Comparison of ENCODE assay signal across 9 mouse cellular contexts in the genomic region with DNA sequence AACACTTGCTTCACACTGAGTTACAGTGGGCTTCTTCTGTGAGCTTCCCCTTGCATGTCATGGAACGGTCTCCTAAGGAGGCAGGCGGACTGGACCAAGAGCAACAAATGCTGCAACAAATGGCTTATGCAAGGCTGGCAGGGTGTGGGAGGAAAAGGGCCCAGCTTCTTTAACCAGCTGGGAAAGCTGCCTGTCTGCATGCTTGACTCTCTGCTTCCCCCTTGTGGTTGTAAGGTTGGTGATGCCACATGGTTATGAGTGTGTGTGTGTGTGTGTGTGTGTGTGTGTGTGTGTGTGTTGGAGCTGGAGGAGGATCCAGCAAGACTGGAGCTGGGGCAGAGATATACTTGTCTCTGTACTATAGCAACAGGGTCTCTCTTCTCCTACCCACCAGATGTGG. TPM values are rescaled to one million over a fixed set of nuclear protein-coding genes. Genes with fewer than 3 reads are reported as not detected.
DNase-seq lines count a peak whose midpoint lies in the region; ATAC-seq lines count a peak whose summit lies in the region.
"Had no signal": no experiment of that assay in that cellular context is flagged by ENCODE, and none has a peak within 500 bp of the region (broad histone marks: within the 10 kb centered on the region; RNA-seq: fewer than 3 reads in every experiment).

No protein-coding gene starts in this region.

- H3K4me1 ChIP-seq in midbrain, embryonic 14.5 days (ENCODE audit: control insufficient read depth, insufficient read depth, low read length): no peaks in the 10 kb centered on the region
- peaks cover 10% of the 10 kb centered on the region for H3K4me1 ChIP-seq in stomach, embryonic 15.5 days

- no peak overlapping the region for H3K4me3 ChIP-seq in midbrain, embryonic 14.5 days (replicated peaks; ENCODE audit: low read depth, low read length)
- H3K4me3 ChIP-seq in stomach, embryonic 15.5 days (replicated peaks): no peak overlapping the region
- H3K4me3 ChIP-seq: erythroblast, embryonic 14.5 days had no signal

- intact Hi-C loops in gastrocnemius, postnatal 36 days (cut with DNase I): loop anchor here (1.0 kb wide), 1 partner anchor 26 kb away; no protein-coding TSS in a partner anchor
- intact Hi-C loops in left cerebral cortex, postnatal 4 days (cut with DNase I): no loop called here

- no peak overlapping the region for H3K4me2 ChIP-seq in midbrain, embryonic 14.5 days (ENCODE audit: low read length)
- no peak overlapping the region for H3K4me2 ChIP-seq in stomach, embryonic 15.5 days

- no peaks in the 10 kb centered on the region for H3K27me3 ChIP-seq in midbrain, embryonic 14.5 days (ENCODE audit: control insufficient read depth, insufficient read depth, low read length)
- no peaks in the 10 kb centered on the region for H3K27me3 ChIP-seq in stomach, embryonic 15.5 days (replicated peaks)

- H3K9me3 ChIP-seq in midbrain, embryonic 14.5 days (ENCODE audit: control insufficient read depth, low read length): no peaks in the 10 kb centered on the region
- no peaks in the 10 kb centered on the region for H3K9me3 ChIP-seq in stomach, embryonic 15.5 days

- H3K9ac ChIP-seq in midbrain, embryonic 14.5 days (replicated peaks; ENCODE audit: low read length): no peak overlapping the region
- no peak overlapping the region for H3K9ac ChIP-seq in stomach, embryonic 15.5 days

- 18% methylated on average over 2 of the region's 2 CpGs for WGBS in midbrain, embryonic 14.5 days
- 15% methylated on average over 2 of the region's 2 CpGs for WGBS in stomach, embryonic 15.5 days

- DNase-seq in 3T3-L1 (ENCODE audit: low read depth, low spot score) (peak; percentile 95), adipocyte (ENCODE audit: low spot score) (peak; percentile 99)
- DNase-seq in embryo, embryonic 11.5 days (ENCODE audit: low read depth, low spot score): peak; percentile 79
- peak; percentile 64 to 82 for DNase-seq in gastrocnemius, postnatal 36 days
- peak; percentile 76 for DNase-seq in kidney, adult 18-20 months
- DNase-seq in left cerebral cortex, postnatal 4 days: peak; percentile 79
- DNase-seq in midbrain, embryonic 14.5 days: peak; percentile 89

- no peaks in the 10 kb centered on the region for H3K36me3 ChIP-seq in midbrain, embryonic 14.5 days (ENCODE audit: control insufficient read depth, insufficient read depth, low read length)
- no peaks in the 10 kb centered on the region for H3K36me3 ChIP-seq in stomach, embryonic 15.5 days

- H3K27ac ChIP-seq in midbrain, embryonic 14.5 days (replicated peaks; ENCODE audit: low read depth, low read length): no peak overlapping the region
- H3K27ac ChIP-seq in stomach, embryonic 15.5 days: no peak overlapping the region

- no peak for ATAC-seq in midbrain, embryonic 14.5 days (ENCODE audit: low FRiP score, low TSS enrichment)
- ATAC-seq in stomach, embryonic 15.5 days (ENCODE audit: insufficient read depth, low FRiP score, low read depth): peak; percentile 60

RNA-seq across cellular contexts. Expression of gene Tns4, which starts 23.1 kb away (rescaled TPM):
- not detected for total RNA-seq in gastrocnemius, postnatal 36 days (2021)
- not detected for total RNA-seq in left cerebral cortex, postnatal 4 days (2021)
- 0.22 TPM in 1 of 2 replicates, not detected in the other for polyA plus RNA-seq in midbrain, embryonic 14.5 days (2014; fragmentation: Nextera tagmentation; extraction: Ambion mirVana)
- 1.4 and 1.5 TPM in 2 replicates for polyA plus RNA-seq in stomach, embryonic 15.5 days (2015; fragmentation: Nextera tagmentation; extraction: Ambion mirVana)
- polyA plus RNA-seq: erythroblast, embryonic 14.5 days had no signal

RNA-seq across cellular contexts. Expression of gene Igfbp4, which starts 24.9 kb away (rescaled TPM):
- total RNA-seq in gastrocnemius, postnatal 36 days (2021): 10 to 100 TPM; 32.0 to 41.9 TPM
- 10 to 100 TPM; 66.1 to 80.1 TPM for total RNA-seq in left cerebral cortex, postnatal 4 days (2021)
- 55.0 and 111 TPM in 2 replicates for polyA plus RNA-seq in midbrain, embryonic 14.5 days (2014; fragmentation: Nextera tagmentation; extraction: Ambion mirVana)
- polyA plus RNA-seq in stomach, embryonic 15.5 days (2015; fragmentation: Nextera tagmentation; extraction: Ambion mirVana): 513 and 558 TPM in 2 replicates

RNA-seq across cellular contexts. Expression of gene Top2a, which starts 42.0 kb away (rescaled TPM):
- 1 to 10 TPM; 2.9 to 4.5 TPM for total RNA-seq in gastrocnemius, postnatal 36 days (2021)
- 10 to 100 TPM; 28.2 to 28.4 TPM for total RNA-seq in left cerebral cortex, postnatal 4 days (2021)
- 24.9 and 67.9 TPM in 2 replicates for polyA plus RNA-seq in midbrain, embryonic 14.5 days (2014; fragmentation: Nextera tagmentation; extraction: Ambion mirVana)
- 211 and 217 TPM in 2 replicates for polyA plus RNA-seq in stomach, embryonic 15.5 days (2015; fragmentation: Nextera tagmentation; extraction: Ambion mirVana)

Comparison
In these comparisons a context has a peak if more than half of its experiments do, and no peak if none do; other contexts are left out.
1. RNA of gene Top2a, which starts 42.0 kb away (total RNA-seq): 28.2 to 28.4 TPM in left cerebral cortex, postnatal 4 days; 2.9 to 4.5 TPM in gastrocnemius, postnatal 36 days; every median in the first group is over 4 times any median in the second.
2. Peak in every context shown above with its lines, with median percentiles within 50 percentile points of each other: DNase-seq.